Mouse (Mus musculus) olfactory bulb, adult 2 months (tissue): Measurements from ENCODE around the gene Atp8b3. TPM values are rescaled to one million over a fixed set of nuclear protein-coding genes. Genes with fewer than 3 reads are reported as not detected.
A peak's percentile ranks its signal among the peaks of the same experiment; 100 is the strongest.

Source experiments
- H3K27ac ChIP-seq: fragments of 200-500 bp; 2 replicates; pipeline ENCODE4 v1.5.1; 2012; ENCODE audit warnings: low read depth, low read length; ENCODE audit not compliant: insufficient read depth
- H3K4me1 ChIP-seq: fragments of 200-500 bp; 2 replicates; pipeline ENCODE4 v1.6.1; 2012; ENCODE audit warnings: low read length; ENCODE audit not compliant: control insufficient read depth, insufficient read depth
- H3K4me3 ChIP-seq: fragments of 200-500 bp; 2 replicates; pipeline ENCODE4 v1.5.1; 2012; ENCODE audit warnings: mild to moderate bottlenecking, low read depth, low read length, moderate library complexity; ENCODE audit not compliant: insufficient read depth
- CTCF ChIP-seq: fragments of 200-500 bp; IDR thresholded peaks from 2 replicates; pipeline ENCODE4 v1.5.1; 2012; ENCODE audit warnings: low read depth, mild to moderate bottlenecking, low read length, moderate library complexity; ENCODE audit not compliant: insufficient read depth
- POLR2A ChIP-seq: fragments of 200-500 bp; IDR thresholded peaks from 2 replicates; pipeline ENCODE4 v1.6.1; 2012; ENCODE audit warnings: mild to moderate bottlenecking, low read depth, low read length, moderate library complexity; ENCODE audit not compliant: insufficient read depth
- WGBS: fragments of 180-500 bp; shearing (Covaris S2); methylation state at CpG from one replicate; pipeline ENCODE4 v1.1.7; 2018; 5-methylcytosine and 5-hydroxymethylcytosine counted together
- polyA plus RNA-seq: library from polyadenylated mRNA; stranded (reverse); fragments of >200 nt; gene quantifications from 2 replicates; pipeline ENCODE4 v1.2.4, GENCODE M21; 2012; ENCODE audit warnings: low replicate concordance; ENCODE audit not compliant: missing spikeins, insufficient read depth, insufficient read length

Gene Atp8b3
- polyA plus RNA-seq, 1 experiment, result not detected

- peak; percentile 78 for TF ChIP-seq CTCF
- TF ChIP-seq POLR2A, result no peak
These were observed 29.3 kb downstream of the Atp8b3 start for GRCm38 (mm10) chr10:80509412-80510272.

GRCm38 (mm10) chr10:80506222-80506621 lies 32.7 kb downstream of the Atp8b3 start:
- Histone ChIP-seq H3K4me1 (peaks cover 12% of the 10 kb centered on the region), H3K27ac (no peak overlapping the region), H3K4me3 (no peak overlapping the region)
- WGBS, result under 1% methylated on average over 11 of the region's 11 CpGs
- TF ChIP-seq POLR2A (no peak), CTCF (peak; percentile 66)

More at GRCm38 (mm10) chr10:80509412-80510272, 29.3 kb downstream of the Atp8b3 start:
- Histone ChIP-seq H3K4me3 (peak overlapping the region; percentile 22), H3K4me1 (peaks cover 14% of the 10 kb centered on the region), H3K27ac (no peak overlapping the region)
- WGBS, result 12% methylated on average over 20 of the region's 20 CpGs

- 4% methylated on average over 9 of the region's 9 CpGs for WGBS
These were observed 34.2 kb downstream of the Atp8b3 start for GRCm38 (mm10) chr10:80504724-80505123.

GRCm38 (mm10) chr10:80503599-80504220 lies 35.2 kb downstream of the Atp8b3 start:
- TF ChIP-seq POLR2A (no peak), CTCF (no peak)
- H3K4me3 ChIP-seq, result no peak overlapping the region
- 37% methylated on average over 27 of the region's 27 CpGs for WGBS
- H3K4me1 ChIP-seq, result peaks cover 8% of the 10 kb centered on the region
- no peak overlapping the region for H3K27ac ChIP-seq

More at GRCm38 (mm10) chr10:80504724-80505123, 34.2 kb downstream of the Atp8b3 start:
- Histone ChIP-seq H3K4me3 (no peak overlapping the region), H3K4me1 (peaks cover 11% of the 10 kb centered on the region), H3K27ac (no peak overlapping the region)
- TF ChIP-seq POLR2A, result no peak
- no peak for TF ChIP-seq CTCF

GRCm38 (mm10) chr10:80502819-80503314 lies 36.1 kb downstream of the Atp8b3 start:
- H3K4me3 ChIP-seq, result no peak overlapping the region
- WGBS, result 16% methylated on average over 22 of the region's 22 CpGs
- H3K4me1 ChIP-seq, result peaks cover 8% of the 10 kb centered on the region
- TF ChIP-seq POLR2A, result no peak
- no peak for TF ChIP-seq CTCF
- H3K27ac ChIP-seq, result no peak overlapping the region

GRCm38 (mm10) chr10:80502291-80502690 lies 36.6 kb downstream of the Atp8b3 start:
- TF ChIP-seq POLR2A (no peak), CTCF (no peak)
- H3K4me1 ChIP-seq, result peaks cover 8% of the 10 kb centered on the region
- no peak overlapping the region for H3K4me3 ChIP-seq
- H3K27ac ChIP-seq, result no peak overlapping the region
- WGBS, result 2% methylated on average over 7 of the region's 7 CpGs

GRCm38 (mm10) chr10:80496421-80496820 lies 42.5 kb downstream of the Atp8b3 start:
- TF ChIP-seq POLR2A, result no peak
- TF ChIP-seq CTCF, result no peak
- 2% methylated on average over 20 of the region's 20 CpGs for WGBS
- H3K27ac ChIP-seq, result no peak overlapping the region
- H3K4me1 ChIP-seq, result peaks cover 24% of the 10 kb centered on the region
- H3K4me3 ChIP-seq, result no peak overlapping the region

GRCm38 (mm10) chr10:80495901-80496300 lies 43.0 kb downstream of the Atp8b3 start:
- Histone ChIP-seq H3K27ac (no peak overlapping the region), H3K4me3 (peak overlapping the region; percentile 3; the same call in 1 of the 2 replicates), H3K4me1 (peaks cover 24% of the 10 kb centered on the region)
- WGBS, result 7% methylated on average over 35 of the region's 35 CpGs
- TF ChIP-seq CTCF, result no peak
- TF ChIP-seq POLR2A, result no peak

- TF ChIP-seq POLR2A, result no peak
- no peak for TF ChIP-seq CTCF
- H3K4me1 ChIP-seq, result peaks cover 27% of the 10 kb centered on the region
- under 1% methylated on average over 42 of the region's 42 CpGs for WGBS
- peak within 1 kb of the TSS; percentile 40 for H3K4me3 ChIP-seq
- H3K27ac ChIP-seq, result no peak within 1 kb of the TSS
These were observed 44.2 kb downstream of the Atp8b3 start, which contains the start of gene Onecut3 for GRCm38 (mm10) chr10:80494732-80495131. Gene Onecut3, plus strand, starts transcription at chr10:80494835.
